Mouse (Mus musculus): ENCODE results near the gene Sufu. TPM values are rescaled to one million over a fixed set of nuclear protein-coding genes. Genes with fewer than 3 reads are reported as not detected.

Gene Sufu
- polyA plus RNA-seq, 1 experiment from 2014 or later = 28.0 TPM

- ATAC-seq = no peak
- Histone ChIP-seq H3K27me3 (no peaks in the 10 kb centered on the region), H3K9me3 (replicated peaks) (no peaks in the 10 kb centered on the region), H3K4me3 (peak overlapping the region; percentile 81), H3K4me2 (peak overlapping the region; percentile 91), H3K27ac (peak overlapping the region; percentile 84; the same call in 1 of the 2 replicates), H3K9ac (peak overlapping the region; percentile 83; the same call in 1 of the 2 replicates), H3K36me3 (ENCODE audit: poor library complexity, severe bottlenecking) (peaks cover 3% of the 10 kb centered on the region), H3K4me1 (peaks cover 50% of the 10 kb centered on the region)
- 9% methylated on average over 8 of the region's 8 CpGs for WGBS
Observed at GRCm38 (mm10) chr19:46396109-46396508, 587 bp upstream of the Sufu start.

GRCm38 (mm10) chr19:46397436-46398001, 823 bp downstream of the Sufu start:
- no peaks in the 10 kb centered on the region for H3K9me3 ChIP-seq (replicated peaks)
- peaks cover 47% of the 10 kb centered on the region for H3K4me1 ChIP-seq
- peaks cover 12% of the 10 kb centered on the region for H3K36me3 ChIP-seq (ENCODE audit: poor library complexity, severe bottlenecking)
- H3K27me3 ChIP-seq = no peaks in the 10 kb centered on the region
- WGBS = under 1% methylated on average over 18 of the region's 19 CpGs
- no peak for ATAC-seq
- peak overlapping the region; percentile 87 for H3K4me3 ChIP-seq
- peak overlapping the region; percentile 81 for H3K4me2 ChIP-seq
- peak overlapping the region; percentile 89 for H3K9ac ChIP-seq
- H3K27ac ChIP-seq = peak overlapping the region; percentile 90; the same call in 1 of the 2 replicates

- Histone ChIP-seq H3K9me3 (replicated peaks) (no peaks in the 10 kb centered on the region), H3K4me3 (peak overlapping the region; percentile 87), H3K4me2 (peak overlapping the region; percentile 81), H3K36me3 (ENCODE audit: poor library complexity, severe bottlenecking) (peaks cover 21% of the 10 kb centered on the region), H3K4me1 (peaks cover 41% of the 10 kb centered on the region), H3K27me3 (no peaks in the 10 kb centered on the region), H3K9ac (peak overlapping the region; percentile 89), H3K27ac (no peak overlapping the region)
- WGBS = 50% methylated on average over 3 of the region's 3 CpGs
- no peak for ATAC-seq
Observed at GRCm38 (mm10) chr19:46398401-46398800, 1.7 kb downstream of the Sufu start.

- no peak for ATAC-seq
- Histone ChIP-seq H3K27me3 (no peaks in the 10 kb centered on the region), H3K9me3 (replicated peaks) (no peaks in the 10 kb centered on the region), H3K4me2 (peak overlapping the region; percentile 19; the same call in 1 of the 2 replicates), H3K4me3 (no peak overlapping the region), H3K27ac (no peak overlapping the region), H3K36me3 (ENCODE audit: poor library complexity, severe bottlenecking) (peaks cover 31% of the 10 kb centered on the region), H3K4me1 (peaks cover 31% of the 10 kb centered on the region), H3K9ac (no peak overlapping the region)
- WGBS = 90% methylated on average over 6 of the region's 6 CpGs
Observed at GRCm38 (mm10) chr19:46399372-46399771, 2.7 kb downstream of the Sufu start.

GRCm38 (mm10) chr19:46399886-46400285, 3.2 kb downstream of the Sufu start:
- Histone ChIP-seq H3K27me3 (no peaks in the 10 kb centered on the region), H3K36me3 (ENCODE audit: poor library complexity, severe bottlenecking) (peaks cover 36% of the 10 kb centered on the region), H3K4me2 (no peak overlapping the region), H3K4me1 (peaks cover 28% of the 10 kb centered on the region), H3K9me3 (replicated peaks) (no peaks in the 10 kb centered on the region), H3K27ac (no peak overlapping the region), H3K9ac (no peak overlapping the region), H3K4me3 (no peak overlapping the region)
- ATAC-seq = no peak
- 63% methylated on average over 7 of the region's 7 CpGs for WGBS

DNA sequence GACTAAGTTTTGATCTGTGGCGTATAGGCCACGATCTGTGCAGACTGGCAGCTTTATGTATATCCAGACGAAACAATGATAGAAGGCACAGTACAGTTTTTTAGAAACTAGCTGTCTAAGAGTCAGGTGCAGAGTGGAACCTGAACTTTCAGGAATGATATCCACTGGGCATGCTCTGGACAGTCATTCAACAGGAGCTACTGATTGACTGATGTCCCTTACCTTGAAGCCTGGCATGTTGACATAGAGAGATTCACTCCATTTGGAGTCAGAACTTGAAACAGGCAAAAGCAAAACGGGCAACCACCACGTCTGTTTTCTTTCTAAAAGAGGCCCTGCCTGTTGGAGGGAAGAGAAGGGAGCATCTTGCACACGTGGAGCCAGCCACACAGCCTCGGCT, 3.9 kb downstream of the Sufu start:
- Histone ChIP-seq H3K36me3 (ENCODE audit: poor library complexity, severe bottlenecking) (peaks cover 42% of the 10 kb centered on the region), H3K27ac (no peak overlapping the region), H3K27me3 (no peaks in the 10 kb centered on the region), H3K4me1 (peaks cover 28% of the 10 kb centered on the region), H3K4me3 (no peak overlapping the region), H3K4me2 (no peak overlapping the region), H3K9ac (no peak overlapping the region), H3K9me3 (replicated peaks) (no peaks in the 10 kb centered on the region)
- 93% methylated on average over 7 of the region's 7 CpGs for WGBS
- ATAC-seq = no peak

DNA sequence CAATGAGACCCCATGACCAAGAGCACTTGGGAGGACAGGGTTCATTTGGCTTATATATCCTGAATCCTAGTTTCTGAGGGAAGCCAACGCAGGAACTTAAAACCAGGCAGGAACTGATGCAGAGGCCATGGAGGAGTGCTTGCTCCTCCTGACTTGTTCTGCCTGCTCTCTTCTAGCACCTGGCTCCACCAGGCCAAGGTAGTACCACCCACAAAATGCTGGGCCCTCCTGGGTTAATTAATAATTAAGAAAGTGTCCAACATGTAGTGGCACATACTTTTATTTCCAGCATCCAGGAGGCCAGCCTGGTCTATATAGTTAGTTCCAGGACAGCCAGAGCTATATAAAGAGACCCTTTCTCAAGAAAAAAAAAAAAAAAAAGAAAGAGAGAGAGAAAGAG, 7.3 kb downstream of the Sufu start:
- no peak for ATAC-seq
- Histone ChIP-seq H3K9ac (no peak overlapping the region), H3K9me3 (replicated peaks) (no peaks in the 10 kb centered on the region), H3K27ac (no peak overlapping the region), H3K27me3 (no peaks in the 10 kb centered on the region), H3K36me3 (ENCODE audit: poor library complexity, severe bottlenecking) (peaks cover 73% of the 10 kb centered on the region), H3K4me2 (no peak overlapping the region), H3K4me3 (no peak overlapping the region), H3K4me1 (peaks cover 6% of the 10 kb centered on the region)
- 96% methylated on average over 1 of the region's 1 CpGs for WGBS

DNA sequence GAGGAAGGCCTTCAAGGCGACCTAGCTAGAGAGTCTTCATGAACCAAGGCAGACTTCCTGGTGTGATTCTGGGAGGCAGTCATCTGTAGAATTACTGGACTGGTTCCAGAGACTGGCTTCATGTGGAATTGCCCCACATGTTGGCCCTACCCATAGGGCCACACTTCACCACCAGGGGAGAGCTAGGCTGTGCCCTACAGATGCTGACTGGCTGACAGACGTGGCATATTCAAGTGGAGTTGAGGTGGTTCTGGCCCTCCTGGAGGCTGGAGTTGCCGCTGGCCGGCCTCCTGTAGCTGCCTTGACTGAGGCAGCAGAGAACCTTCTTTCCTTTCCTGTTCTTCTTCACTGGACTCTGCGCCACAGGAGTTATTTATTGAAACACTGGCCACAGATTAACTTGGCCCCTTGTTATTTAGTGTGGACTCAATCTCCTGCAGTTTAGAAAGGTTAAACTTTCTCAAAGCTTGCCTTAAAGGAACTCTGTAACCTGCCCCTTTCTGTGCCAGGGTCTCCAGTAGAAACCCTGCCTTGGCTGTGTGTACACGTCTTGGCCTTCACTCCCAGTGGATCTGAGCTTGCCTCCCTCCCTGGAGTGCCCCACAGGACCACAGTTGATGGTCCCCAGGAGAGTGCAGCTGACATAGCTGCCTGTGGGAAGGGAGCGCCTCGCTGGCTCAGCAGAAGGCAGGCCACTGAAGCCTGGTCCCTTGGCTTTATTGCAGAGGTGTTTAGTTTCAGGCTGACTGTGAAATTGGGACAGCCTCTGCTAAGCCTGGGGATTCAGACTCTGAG, 10.1 kb downstream of the Sufu start:
- Histone ChIP-seq H3K4me1 (no peaks in the 10 kb centered on the region), H3K4me3 (no peak overlapping the region), H3K9me3 (replicated peaks) (no peaks in the 10 kb centered on the region), H3K9ac (no peak overlapping the region), H3K36me3 (ENCODE audit: poor library complexity, severe bottlenecking) (peaks cover 74% of the 10 kb centered on the region), H3K4me2 (no peak overlapping the region), H3K27me3 (no peaks in the 10 kb centered on the region), H3K27ac (no peak overlapping the region)
- no peak for ATAC-seq
- 82% methylated on average over 8 of the region's 8 CpGs for WGBS

DNA sequence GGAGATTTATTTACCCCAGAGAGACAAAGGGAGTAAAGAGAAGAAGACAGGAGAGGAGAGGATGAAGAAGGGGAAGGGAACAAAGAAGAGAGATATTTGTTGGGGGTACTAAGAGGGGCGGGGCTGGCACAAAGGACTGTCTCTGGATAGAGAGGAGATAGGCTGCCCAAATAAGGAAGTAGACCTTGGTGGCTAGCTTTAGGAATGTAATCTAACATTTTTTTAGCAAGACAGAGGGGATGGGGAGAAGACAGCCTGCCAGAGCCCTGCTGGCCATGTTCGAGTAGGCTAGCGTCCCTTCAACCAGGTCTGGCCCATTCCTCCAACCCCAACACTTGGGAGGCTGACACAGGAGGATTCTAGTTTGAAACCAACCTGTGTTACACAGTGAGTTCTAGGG, 12.8 kb downstream of the Sufu start:
- 89% methylated on average over 3 of the region's 3 CpGs for WGBS
- Histone ChIP-seq H3K9me3 (replicated peaks) (no peaks in the 10 kb centered on the region), H3K4me3 (no peak overlapping the region), H3K4me1 (no peaks in the 10 kb centered on the region), H3K4me2 (no peak overlapping the region), H3K27me3 (no peaks in the 10 kb centered on the region), H3K36me3 (ENCODE audit: poor library complexity, severe bottlenecking) (peaks cover 50% of the 10 kb centered on the region), H3K9ac (no peak overlapping the region), H3K27ac (no peak overlapping the region)
- ATAC-seq = no peak

- Histone ChIP-seq H3K9ac (no peak overlapping the region), H3K36me3 (ENCODE audit: poor library complexity, severe bottlenecking) (peaks cover 27% of the 10 kb centered on the region), H3K27ac (no peak overlapping the region), H3K27me3 (no peaks in the 10 kb centered on the region), H3K9me3 (replicated peaks) (no peaks in the 10 kb centered on the region), H3K4me1 (peaks cover 5% of the 10 kb centered on the region; the same call in 1 of the 2 replicates), H3K4me3 (no peak overlapping the region), H3K4me2 (no peak overlapping the region)
- ATAC-seq = no peak
- WGBS = 92% methylated on average over 12 of the region's 12 CpGs
Observed at GRCm38 (mm10) chr19:46412056-46412805, 15.5 kb downstream of the Sufu start.

DNA sequence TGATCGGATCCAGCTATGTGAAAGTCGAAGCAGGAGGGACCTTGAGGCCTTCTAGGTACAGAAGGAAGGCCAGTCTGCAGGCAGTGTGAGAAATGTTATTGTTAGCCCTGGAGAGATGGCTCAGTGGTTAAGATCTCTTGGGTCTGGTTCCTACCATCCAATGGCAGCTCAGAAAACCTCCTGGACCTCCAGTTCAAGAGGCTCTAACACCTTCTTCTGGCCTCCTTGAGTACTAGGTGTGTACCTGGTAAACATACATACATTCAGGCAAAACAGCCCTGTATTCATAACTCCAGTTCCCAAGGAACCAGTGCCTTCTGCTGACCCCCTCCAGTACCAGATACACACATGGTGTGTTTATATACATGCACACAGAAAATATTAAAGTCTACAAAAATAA, 17.3 kb downstream of the Sufu start:
- no peak overlapping the region for H3K4me2 ChIP-seq
- no peak overlapping the region for H3K9ac ChIP-seq
- peaks cover 13% of the 10 kb centered on the region for H3K36me3 ChIP-seq (ENCODE audit: poor library complexity, severe bottlenecking)
- no peak overlapping the region for H3K27ac ChIP-seq
- 96% methylated on average over 2 of the region's 2 CpGs for WGBS
- H3K4me3 ChIP-seq = no peak overlapping the region
- H3K9me3 ChIP-seq (replicated peaks) = no peaks in the 10 kb centered on the region
- no peak for ATAC-seq
- no peaks in the 10 kb centered on the region for H3K27me3 ChIP-seq
- peaks cover 5% of the 10 kb centered on the region; the same call in 1 of the 2 replicates for H3K4me1 ChIP-seq

DNA sequence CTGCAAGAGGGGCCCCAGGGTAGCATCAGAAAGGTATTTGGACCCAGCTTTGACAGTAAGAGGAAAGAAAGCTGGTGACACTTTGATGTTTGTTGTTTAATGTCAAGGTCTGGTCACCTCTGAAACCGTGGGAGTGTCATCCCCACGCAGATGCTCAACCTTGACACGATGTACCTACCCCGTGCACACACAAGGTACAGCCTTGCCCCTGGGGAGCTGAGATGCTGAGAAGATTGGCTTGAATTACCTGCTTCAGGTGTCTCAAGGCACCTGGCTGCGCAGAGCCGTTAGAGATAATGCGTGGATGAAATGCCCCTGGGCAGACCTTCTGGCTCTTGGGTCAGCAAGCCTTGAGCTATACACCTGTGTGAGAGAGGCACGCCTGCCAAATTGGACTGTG, 17.8 kb downstream of the Sufu start:
- 98% methylated on average over 8 of the region's 8 CpGs for WGBS
- ATAC-seq = no peak
- Histone ChIP-seq H3K4me3 (no peak overlapping the region), H3K27me3 (no peaks in the 10 kb centered on the region), H3K4me1 (peaks cover 5% of the 10 kb centered on the region; the same call in 1 of the 2 replicates), H3K36me3 (ENCODE audit: poor library complexity, severe bottlenecking) (peaks cover 12% of the 10 kb centered on the region), H3K4me2 (no peak overlapping the region), H3K27ac (no peak overlapping the region), H3K9me3 (replicated peaks) (no peaks in the 10 kb centered on the region), H3K9ac (no peak overlapping the region)
